Comparison of ENCODE assay signal across 24 mouse cellular contexts in genomic region chr1:138584423-138585013, GRCm38 (mm10). TPM values are rescaled to one million over a fixed set of nuclear protein-coding genes. Genes with fewer than 3 reads are reported as not detected.
DNase-seq lines count a peak whose midpoint lies in the region; ATAC-seq and TF ChIP-seq lines count a peak whose summit lies in the region.
"Had no signal": no experiment of that assay in that cellular context is flagged by ENCODE, and none has a peak within 500 bp of the region (broad histone marks: within the 10 kb centered on the region; RNA-seq: fewer than 3 reads in every experiment).

No protein-coding gene starts in this region.

- peaks cover 19% of the 10 kb centered on the region for H3K4me1 ChIP-seq in heart, embryonic 12.5 days (replicated peaks)
- H3K4me1 ChIP-seq in CH12.LX (ENCODE audit: control insufficient read depth in 1 of 2, insufficient read depth in 2 of 2) = peaks cover 19 to 85% of the 10 kb centered on the region in 2 experiments; a peak in 3 of 4 replicates
- H3K4me1 ChIP-seq: embryonic facial prominence, embryonic 15.5 days; forebrain, embryonic 15.5 days had no signal

- ATAC-seq in heart, embryonic 12.5 days (ENCODE audit: insufficient number of reproducible peaks, low FRiP score) = no peak
- ATAC-seq: forebrain, embryonic 15.5 days; Patski had no signal

- no peaks in the 10 kb centered on the region; the same call in 1 of the 2 replicates for H3K36me3 ChIP-seq in heart, embryonic 12.5 days
- peaks cover 9 to 66% of the 10 kb centered on the region in 2 experiments for H3K36me3 ChIP-seq in CH12.LX (replicated peaks in 1 of 2; ENCODE audit: control insufficient read depth in 1 of 2, insufficient read depth in 1 of 2, low read length in 1 of 2)
- H3K36me3 ChIP-seq: embryonic facial prominence, embryonic 15.5 days; forebrain, embryonic 10.5 days; forebrain, embryonic 15.5 days; heart, embryonic 10.5 days; heart, embryonic 15.5 days; hindbrain, embryonic 13.5 days had no signal

- no peaks in the 10 kb centered on the region for H3K27me3 ChIP-seq in heart, embryonic 12.5 days (replicated peaks)
- H3K27me3 ChIP-seq in CH12.LX (replicated peaks) = no peaks in the 10 kb centered on the region
- H3K27me3 ChIP-seq: embryonic facial prominence, embryonic 15.5 days; forebrain, embryonic 15.5 days; heart, embryonic 15.5 days; hindbrain, embryonic 13.5 days; Patski had no signal

- TF ChIP-seq POLR2A in CH12.LX (IDR thresholded peaks at IDR 0.05; ENCODE audit: low read depth, low read length) = no peak

- H3K4me2 ChIP-seq in heart, embryonic 12.5 days = no peak overlapping the region
- H3K4me2 ChIP-seq in CH12.LX (ENCODE audit: insufficient read depth, low read depth, poor library complexity, severe bottlenecking) = no peak overlapping the region
- H3K4me2 ChIP-seq: embryonic facial prominence, embryonic 15.5 days; forebrain, embryonic 15.5 days; heart, embryonic 15.5 days; hindbrain, embryonic 13.5 days had no signal

- no peak for TF ChIP-seq RAD21 in CH12.LX (IDR thresholded peaks at IDR 0.05; ENCODE audit: low read depth, low read length)

- in situ Hi-C loops in CH12.LX (cut with MboI; ENCODE audit: low pct_ligation_motif_present, low pct_unique_long_range_greater_than_20kb, low sequenced_read_pairs) = no loop called here

- 91% methylated on average over 2 of the region's 2 CpGs for WGBS in heart, embryonic 12.5 days

- H3K4me3 ChIP-seq in heart, embryonic 12.5 days = no peak overlapping the region
- H3K4me3 ChIP-seq in CH12.LX (replicated peaks in 1 of 3; ENCODE audit: low read depth in 2 of 3, low read length in 2 of 3, poor library complexity in 1 of 3) = no peak overlapping the region
- H3K4me3 ChIP-seq: embryonic facial prominence, embryonic 15.5 days; erythroblast, embryonic 14.5 days; forebrain, embryonic 10.5 days; forebrain, embryonic 15.5 days; heart, embryonic 10.5 days; heart, embryonic 15.5 days; hindbrain, embryonic 13.5 days had no signal

- DNase-seq in heart, adult 11 months = peak; percentile 68
- no peak for DNase-seq in CH12.LX (ENCODE audit: extremely low read depth)
- peak; percentile 60 for DNase-seq in induced T-regulatory cell, adult 2 months (ENCODE audit: low read depth)
- peak; percentile 58 for DNase-seq in naive thymus-derived CD4-positive, alpha-beta T cell, adult 2 months (ENCODE audit: low read depth)
- no peak for DNase-seq in testis, postnatal 14 days (ENCODE audit: low spot score)
- no peak for DNase-seq in urinary bladder, adult 2 months (ENCODE audit: low spot score)
- DNase-seq in kidney, adult 8-10 months = no peak
- DNase-seq: adrenal gland, adult 8-10 months; cerebellum, adult 11 months; cerebellum, adult 8-10 months; cerebellum, postnatal 14 days; embryo, embryonic 11 days; gastrocnemius, postnatal 36 days; heart, adult 18-20 months; heart, postnatal 14 days had no signal

- dilution Hi-C loops in CH12.LX (cut with MboI; ENCODE audit: extremely low pct_ligation_motif_present, extremely low pct_unique_long_range_greater_than_20kb, low sequenced_read_pairs) = no loop called here

- H3K9me3 ChIP-seq in heart, embryonic 12.5 days (replicated peaks) = no peaks in the 10 kb centered on the region
- H3K9me3 ChIP-seq in CH12.LX (replicated peaks; ENCODE audit: low read length) = no peaks in the 10 kb centered on the region
- H3K9me3 ChIP-seq: embryonic facial prominence, embryonic 15.5 days; forebrain, embryonic 10.5 days; forebrain, embryonic 15.5 days; heart, embryonic 10.5 days; heart, embryonic 15.5 days; hindbrain, embryonic 13.5 days had no signal

- peaks cover 68% of the 10 kb centered on the region for H3K79me2 ChIP-seq in CH12.LX (replicated peaks; ENCODE audit: control insufficient read depth, extremely low read depth, insufficient read depth, poor library complexity, severe bottlenecking)

- H3K27ac ChIP-seq in heart, embryonic 12.5 days (ENCODE audit: poor library complexity, severe bottlenecking) = no peak overlapping the region
- no peak overlapping the region; the same call in 1 of the 2 replicates for H3K27ac ChIP-seq in CH12.LX (ENCODE audit: insufficient read depth, low read depth)
- H3K27ac ChIP-seq: embryonic facial prominence, embryonic 15.5 days; forebrain, embryonic 10.5 days; forebrain, embryonic 15.5 days; heart, embryonic 10.5 days; heart, embryonic 15.5 days; hindbrain, embryonic 13.5 days had no signal

- no peak for TF ChIP-seq EP300 in CH12.LX (IDR thresholded peaks at IDR 0.05; ENCODE audit: low read length)

- H3K9ac ChIP-seq in heart, embryonic 12.5 days = no peak overlapping the region
- no peak overlapping the region for H3K9ac ChIP-seq in CH12.LX (ENCODE audit: insufficient read depth, low read depth)
- H3K9ac ChIP-seq: embryonic facial prominence, embryonic 15.5 days; forebrain, embryonic 15.5 days; heart, embryonic 15.5 days; hindbrain, embryonic 13.5 days had no signal

- TF ChIP-seq CTCF in CH12.LX (conservative IDR thresholded peaks at IDR 0.05 in 1 of 2, IDR thresholded peaks at IDR 0.05 in 1 of 2; ENCODE audit: low read depth in 2 of 2, low read length in 2 of 2) = no peak

TF ChIP-seq in CH12.LX, 34 proteins besides CTCF, POLR2A, EP300 and RAD21:
- TF ChIP-seq ZNF384 (IDR thresholded peaks at IDR 0.05; ENCODE audit: low read depth, low read length) = no peak
- peak; percentile 50; the same call in 1 of the 2 replicates for TF ChIP-seq BHLHE40 (IDR thresholded peaks at IDR 0.05; ENCODE audit: low read depth, low read length)
- peak; percentile 39; the same call in 1 of the 2 replicates for TF ChIP-seq USF2 (conservative IDR thresholded peaks at IDR 0.05; ENCODE audit: low read depth, low read length)

RNA-seq across cellular contexts. Expression of gene Nek7, which starts 35.4 kb away (rescaled TPM):
- polyA plus RNA-seq in heart, embryonic 12.5 days (2016; fragmentation: Nextera tagmentation; extraction: Ambion mirVana) = 53.9 and 56.4 TPM in 2 replicates
- total RNA-seq in CH12.LX (2012; rRNA removed) = 29.1 and 34.1 TPM in 2 replicates
- total RNA-seq in CH12.LX (2014; rRNA removed) = 75.1 and 86.1 TPM in 2 replicates
- polyA plus RNA-seq in CH12.LX (2012; ENCODE audit: insufficient read length, low read depth) = 61.8 and 63.7 TPM in 2 replicates
- polyA plus RNA-seq in urinary bladder, adult 2 months (2012; rRNA removed) = 36.2 and 47.6 TPM in 2 replicates

Comparison
In these comparisons a context has a peak if more than half of its experiments do, and no peak if none do; other contexts are left out.
1. DNase-seq: peak in heart, adult 11 months (single experiment), induced T-regulatory cell, adult 2 months (single experiment) and naive thymus-derived CD4-positive, alpha-beta T cell, adult 2 months (single experiment); none in CH12.LX (single experiment), testis, postnatal 14 days (single experiment), urinary bladder, adult 2 months (single experiment) and kidney, adult 8-10 months (0 of 2).